Mouse (Mus musculus): ENCODE data around the gene Adamtsl1.

DNA sequence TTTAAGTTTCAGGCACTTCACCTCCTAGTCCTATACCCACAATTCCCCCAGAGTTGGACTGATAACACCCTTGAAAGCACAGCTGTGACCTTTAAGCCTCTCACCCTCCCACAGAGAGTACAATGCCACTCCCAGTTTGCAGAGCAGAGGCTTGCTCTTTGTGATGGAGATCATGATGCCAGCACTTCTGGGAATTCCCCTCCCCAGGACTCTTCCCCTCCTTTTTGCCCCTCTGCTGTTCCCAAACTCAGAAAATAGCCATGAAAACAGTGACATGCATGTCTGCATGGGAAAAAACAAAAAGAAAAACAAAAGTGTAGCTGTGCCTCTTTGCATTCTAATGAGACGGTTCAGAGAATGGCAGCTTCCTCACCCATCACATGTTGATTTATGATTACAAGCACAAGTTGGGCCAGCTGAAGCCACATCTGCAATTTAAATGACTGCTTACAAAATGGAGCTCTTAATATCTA, 669.8 kb downstream of the Adamtsl1 start:
- TF ChIP-seq CTCF (IDR thresholded peaks at IDR 0.05): no peak
- TF ChIP-seq EP300 (IDR thresholded peaks at IDR 0.05): no peak
